Mouse (Mus musculus) hindbrain, embryonic 15.5 days (tissue): ENCODE measurements around the gene Slc5a11. TPM values are rescaled to one million over a fixed set of nuclear protein-coding genes. Genes with fewer than 3 reads are reported as not detected.

Experiments
- ATAC-seq: fragments of 200-750 bp; cut with Nextera tagmentation; 2 replicates; pipeline ENCODE4 v1.8.0; 2017; ENCODE audit warnings: low read depth, moderate number of reproducible peaks, moderate TSS enrichment; ENCODE audit not compliant: low FRiP score
- H3K27ac ChIP-seq: fragments of 300-500 bp; sonication (generic); replicated peaks from 2 replicates; pipeline ENCODE4 v1.5.1; 2015; ENCODE audit warnings: mild to moderate bottlenecking, inconsistent platforms
- H3K27me3 ChIP-seq: fragments of 300-500 bp; sonication (generic); 2 replicates; pipeline ENCODE4 v1.6.1; 2015; ENCODE audit warnings: control low read depth, inconsistent platforms
- H3K36me3 ChIP-seq: fragments of 300-500 bp; sonication (generic); 2 replicates; pipeline ENCODE4 v1.6.1; 2015; ENCODE audit warnings: control low read depth, inconsistent platforms
- H3K4me1 ChIP-seq: fragments of 300-500 bp; sonication (generic); replicated peaks from 2 replicates; pipeline ENCODE4 v1.6.1; 2015; ENCODE audit warnings: control low read depth, inconsistent platforms
- H3K4me2 ChIP-seq: fragments of 300-500 bp; sonication (generic); 2 replicates; pipeline ENCODE4 v1.6.1; 2015; ENCODE audit warnings: moderate library complexity, mild to moderate bottlenecking, inconsistent platforms
- H3K4me3 ChIP-seq: fragments of 300-500 bp; sonication (generic); 2 replicates; pipeline ENCODE4 v1.5.1; 2015; ENCODE audit warnings: mild to moderate bottlenecking, inconsistent platforms
- H3K9ac ChIP-seq: fragments of 300-500 bp; sonication (generic); 2 replicates; pipeline ENCODE4 v1.6.1; 2015; ENCODE audit warnings: inconsistent platforms
- H3K9me3 ChIP-seq: fragments of 300-500 bp; sonication (generic); 2 replicates; pipeline ENCODE4 v1.6.1; 2016; ENCODE audit warnings: control low read depth, inconsistent platforms
- WGBS: fragments of 180-500 bp; shearing (Covaris S2); methylation state at CpG from one replicate; pipeline ENCODE4 v1.1.7; 2015; 5-methylcytosine and 5-hydroxymethylcytosine counted together
- polyA plus RNA-seq: library from polyadenylated mRNA; unstranded; fragments of >200 nt; fragmentation: Nextera tagmentation; extraction: Ambion mirVana; gene quantifications from 2 replicates; pipeline ENCODE4 v1.2.1, GENCODE M21; 2015

The Slc5a11 gene
- polyA plus RNA-seq, 1 experiment from 2014 or later = 0.38 TPM

DNA sequence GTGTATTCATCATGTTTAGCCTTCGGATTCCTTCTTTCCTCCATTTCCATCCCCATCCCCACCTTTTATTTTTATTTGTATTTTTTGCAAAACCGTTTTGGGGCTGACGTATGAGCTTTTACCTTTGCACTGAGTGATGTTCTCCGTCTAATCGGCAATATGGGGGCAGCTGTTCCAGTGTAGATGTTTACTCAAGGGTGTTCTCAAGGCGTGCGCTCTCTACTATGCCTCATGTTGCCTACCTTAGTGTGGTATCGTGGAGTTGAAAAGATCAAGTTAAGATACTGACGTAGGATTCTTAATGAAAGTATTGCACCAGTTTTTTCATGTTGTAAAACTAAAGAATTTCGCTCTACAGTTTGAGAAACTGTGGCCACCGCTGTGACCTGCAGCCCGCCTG lies 21.4 kb upstream of the Slc5a11 start:
- Histone ChIP-seq H3K9ac (no peak overlapping the region), H3K9me3 (no peaks in the 10 kb centered on the region), H3K4me1 (no peaks in the 10 kb centered on the region), H3K4me3 (no peak overlapping the region), H3K36me3 (peaks cover 60% of the 10 kb centered on the region), H3K27me3 (no peaks in the 10 kb centered on the region), H3K27ac (no peak overlapping the region), H3K4me2 (no peak overlapping the region)
- WGBS = 95% methylated on average over 12 of the region's 12 CpGs
- ATAC-seq = no peak

GRCm38 (mm10) chr7:123194696-123195095 lies 19.9 kb upstream of the Slc5a11 start:
- H3K9me3 ChIP-seq = no peaks in the 10 kb centered on the region
- WGBS = 94% methylated on average over 8 of the region's 8 CpGs
- H3K4me3 ChIP-seq = no peak overlapping the region
- H3K27me3 ChIP-seq = no peaks in the 10 kb centered on the region
- ATAC-seq = no peak
- no peak overlapping the region for H3K27ac ChIP-seq
- H3K9ac ChIP-seq = no peak overlapping the region
- no peaks in the 10 kb centered on the region for H3K4me1 ChIP-seq
- H3K36me3 ChIP-seq = peaks cover 46% of the 10 kb centered on the region
- H3K4me2 ChIP-seq = no peak overlapping the region

- WGBS = 96% methylated on average over 5 of the region's 5 CpGs
- Histone ChIP-seq H3K4me2 (no peak overlapping the region), H3K36me3 (peaks cover 30% of the 10 kb centered on the region), H3K9me3 (no peaks in the 10 kb centered on the region), H3K27ac (no peak overlapping the region), H3K4me3 (no peak overlapping the region), H3K27me3 (no peaks in the 10 kb centered on the region), H3K4me1 (no peaks in the 10 kb centered on the region), H3K9ac (no peak overlapping the region)
- no peak for ATAC-seq
Observed at GRCm38 (mm10) chr7:123196432-123196831, 18.1 kb upstream of the Slc5a11 start.

DNA sequence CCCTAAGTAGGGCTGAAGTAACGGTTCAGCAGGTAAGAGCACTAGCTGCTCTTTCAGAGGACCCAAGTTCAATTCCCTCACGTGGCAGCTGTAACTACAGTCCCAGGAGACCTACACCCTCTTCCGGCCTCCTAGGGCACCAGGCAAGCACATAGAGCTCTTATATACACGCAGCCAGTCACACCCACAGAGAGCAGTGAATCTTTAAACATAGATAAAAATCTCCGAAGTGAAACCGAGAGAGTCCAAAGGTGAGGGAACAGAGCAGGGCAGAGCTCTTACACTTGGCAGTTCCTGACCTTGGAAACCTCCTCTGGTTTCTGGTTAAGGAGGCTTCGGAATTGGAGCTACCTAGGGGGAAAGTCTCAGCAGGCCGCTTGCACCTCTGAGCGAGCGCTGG lies 15.9 kb upstream of the Slc5a11 start:
- peaks cover 10% of the 10 kb centered on the region for H3K36me3 ChIP-seq
- no peaks in the 10 kb centered on the region for H3K27me3 ChIP-seq
- H3K9ac ChIP-seq = no peak overlapping the region
- H3K9me3 ChIP-seq = no peaks in the 10 kb centered on the region
- no peaks in the 10 kb centered on the region for H3K4me1 ChIP-seq
- 75% methylated on average over 10 of the region's 10 CpGs for WGBS
- no peak overlapping the region for H3K4me2 ChIP-seq
- H3K27ac ChIP-seq = no peak overlapping the region
- H3K4me3 ChIP-seq = no peak overlapping the region
- no peak for ATAC-seq

DNA sequence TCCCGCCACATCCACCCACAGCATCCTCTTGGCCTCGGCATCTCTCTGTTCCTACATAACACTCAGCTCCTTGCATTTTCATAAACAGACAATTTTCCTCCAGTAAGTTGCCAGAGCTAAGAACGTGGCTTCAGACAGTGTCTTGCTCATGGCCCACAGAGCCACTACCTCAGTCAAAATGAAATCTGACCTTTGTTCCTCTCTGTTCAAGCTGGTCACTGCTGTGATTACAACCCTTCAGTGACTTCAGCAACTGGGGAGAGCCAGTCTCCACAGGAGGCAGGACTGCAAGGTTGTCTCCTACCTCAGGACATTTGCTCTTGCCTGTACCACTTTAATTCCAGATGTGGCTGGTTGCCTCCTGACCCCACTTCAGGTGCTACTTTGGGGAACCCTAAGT lies 15.4 kb upstream of the Slc5a11 start:
- Histone ChIP-seq H3K9ac (no peak overlapping the region), H3K4me2 (no peak overlapping the region), H3K4me1 (no peaks in the 10 kb centered on the region), H3K4me3 (no peak overlapping the region), H3K27ac (no peak overlapping the region), H3K27me3 (no peaks in the 10 kb centered on the region), H3K9me3 (no peaks in the 10 kb centered on the region), H3K36me3 (peaks cover 6% of the 10 kb centered on the region)
- no peak for ATAC-seq
- WGBS = 85% methylated on average over 3 of the region's 3 CpGs

DNA sequence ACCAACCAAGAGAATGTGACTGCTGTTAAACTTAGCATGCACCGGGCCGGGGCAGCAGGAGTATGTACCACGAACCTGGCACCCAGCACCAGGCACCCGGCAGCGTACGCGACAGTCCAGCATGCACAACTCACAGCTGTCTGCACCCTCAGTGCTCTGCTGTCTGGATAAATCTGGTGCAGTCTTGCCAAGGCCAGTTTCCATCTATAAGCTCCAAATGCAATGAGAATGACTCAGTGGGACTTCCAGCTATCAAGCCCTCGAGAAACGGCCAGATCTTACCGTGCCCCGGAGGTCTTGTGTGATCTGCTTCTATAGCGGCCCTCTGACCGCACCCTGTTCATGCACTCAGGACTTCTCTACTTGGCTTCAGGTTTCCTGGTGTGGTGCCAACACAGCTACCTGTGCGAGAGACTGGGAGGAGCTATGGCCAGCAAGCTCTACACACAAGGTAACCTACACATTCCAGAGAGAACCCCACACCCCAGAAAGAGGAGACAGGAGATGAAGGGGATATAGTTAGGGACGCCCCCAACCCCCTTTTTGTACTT lies 14.8 kb upstream of the Slc5a11 start:
- 93% methylated on average over 15 of the region's 15 CpGs for WGBS
- Histone ChIP-seq H3K9ac (no peak overlapping the region), H3K4me3 (no peak overlapping the region), H3K9me3 (no peaks in the 10 kb centered on the region), H3K4me1 (no peaks in the 10 kb centered on the region), H3K36me3 (peaks cover 2% of the 10 kb centered on the region; the same call in 1 of the 2 replicates), H3K27me3 (no peaks in the 10 kb centered on the region), H3K27ac (no peak overlapping the region), H3K4me2 (no peak overlapping the region)
- no peak for ATAC-seq

- no peak overlapping the region for H3K9ac ChIP-seq
- H3K27me3 ChIP-seq = no peaks in the 10 kb centered on the region
- H3K4me2 ChIP-seq = no peak overlapping the region
- no peak for ATAC-seq
- H3K9me3 ChIP-seq = no peaks in the 10 kb centered on the region
- H3K4me1 ChIP-seq = no peaks in the 10 kb centered on the region
- WGBS = 83% methylated on average over 9 of the region's 9 CpGs
- no peak overlapping the region for H3K4me3 ChIP-seq
- no peaks in the 10 kb centered on the region; the same call in 1 of the 2 replicates for H3K36me3 ChIP-seq
- H3K27ac ChIP-seq = no peak overlapping the region
Observed at GRCm38 (mm10) chr7:123200722-123201121, 13.9 kb upstream of the Slc5a11 start.

DNA sequence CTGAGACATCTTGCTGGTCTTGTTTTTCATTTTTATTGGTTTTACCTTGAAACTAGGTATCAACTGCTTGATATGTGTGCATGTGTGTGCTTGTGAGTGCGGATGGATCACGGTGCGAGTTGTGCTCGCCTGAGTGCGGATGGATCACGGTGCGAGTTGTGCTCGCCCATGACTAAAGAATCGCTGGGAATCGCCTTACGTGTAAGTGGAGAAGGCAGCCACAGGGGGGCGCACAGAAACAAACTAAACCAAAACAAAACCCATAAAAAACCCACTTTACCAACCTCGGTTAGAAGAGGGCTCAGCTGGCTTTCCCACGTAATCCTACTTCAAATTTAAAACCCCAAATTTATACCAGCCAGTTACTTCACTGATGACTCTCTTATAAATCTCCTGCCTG lies 9.3 kb upstream of the Slc5a11 start:
- no peaks in the 10 kb centered on the region for H3K36me3 ChIP-seq
- no peak overlapping the region for H3K4me3 ChIP-seq
- no peaks in the 10 kb centered on the region for H3K9me3 ChIP-seq
- no peaks in the 10 kb centered on the region for H3K4me1 ChIP-seq
- no peaks in the 10 kb centered on the region for H3K27me3 ChIP-seq
- no peak overlapping the region for H3K9ac ChIP-seq
- 34% methylated on average over 14 of the region's 14 CpGs for WGBS
- no peak for ATAC-seq
- no peak overlapping the region for H3K4me2 ChIP-seq
- H3K27ac ChIP-seq = no peak overlapping the region

GRCm38 (mm10) chr7:123207561-123207960 lies 7.0 kb upstream of the Slc5a11 start:
- Histone ChIP-seq H3K9me3 (no peaks in the 10 kb centered on the region), H3K36me3 (no peaks in the 10 kb centered on the region), H3K4me1 (no peaks in the 10 kb centered on the region), H3K4me3 (no peak overlapping the region), H3K27ac (no peak overlapping the region), H3K4me2 (no peak overlapping the region), H3K9ac (no peak overlapping the region), H3K27me3 (no peaks in the 10 kb centered on the region)
- WGBS = 85% methylated on average over 6 of the region's 6 CpGs
- ATAC-seq = no peak

DNA sequence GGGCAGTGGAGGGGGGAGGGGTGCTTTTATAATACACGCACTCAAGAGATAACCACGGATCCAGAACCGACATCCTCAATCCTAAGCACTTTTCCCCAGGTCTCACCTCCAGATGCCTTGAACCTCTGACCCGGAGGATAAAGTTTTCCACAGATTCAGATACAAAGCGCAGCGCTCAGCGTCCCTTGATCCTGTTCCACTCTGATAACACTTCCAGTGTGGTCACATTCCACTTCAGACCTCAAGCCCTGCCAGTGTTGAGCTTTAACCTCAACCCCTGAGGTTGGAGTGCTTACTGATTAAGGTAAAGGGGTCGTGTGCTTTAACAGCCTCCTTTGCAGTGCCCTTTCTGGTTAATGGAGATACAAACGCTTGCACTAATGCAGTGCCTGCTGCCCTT lies 4.7 kb upstream of the Slc5a11 start:
- Histone ChIP-seq H3K36me3 (no peaks in the 10 kb centered on the region), H3K9ac (no peak overlapping the region), H3K4me3 (no peak overlapping the region), H3K4me1 (peaks cover 8% of the 10 kb centered on the region), H3K27ac (no peak overlapping the region), H3K9me3 (no peaks in the 10 kb centered on the region), H3K4me2 (no peak overlapping the region), H3K27me3 (no peaks in the 10 kb centered on the region)
- no peak for ATAC-seq
- 77% methylated on average over 9 of the region's 9 CpGs for WGBS

GRCm38 (mm10) chr7:123211461-123211860 lies 3.1 kb upstream of the Slc5a11 start:
- Histone ChIP-seq H3K9ac (no peak overlapping the region), H3K4me2 (no peak overlapping the region), H3K27me3 (no peaks in the 10 kb centered on the region), H3K4me1 (peaks cover 8% of the 10 kb centered on the region), H3K27ac (no peak overlapping the region), H3K9me3 (no peaks in the 10 kb centered on the region), H3K4me3 (no peak overlapping the region), H3K36me3 (no peaks in the 10 kb centered on the region)
- WGBS = 52% methylated on average over 5 of the region's 5 CpGs
- ATAC-seq = no peak

- no peak for ATAC-seq
- 83% methylated on average over 5 of the region's 5 CpGs for WGBS
- no peak overlapping the region for H3K9ac ChIP-seq
- no peak overlapping the region for H3K4me2 ChIP-seq
- H3K4me1 ChIP-seq = peaks cover 8% of the 10 kb centered on the region
- no peaks in the 10 kb centered on the region for H3K9me3 ChIP-seq
- H3K27me3 ChIP-seq = no peaks in the 10 kb centered on the region
- no peak overlapping the region for H3K4me3 ChIP-seq
- no peak overlapping the region for H3K27ac ChIP-seq
- H3K36me3 ChIP-seq = no peaks in the 10 kb centered on the region
Observed at GRCm38 (mm10) chr7:123212316-123212715, 2.3 kb upstream of the Slc5a11 start.

DNA sequence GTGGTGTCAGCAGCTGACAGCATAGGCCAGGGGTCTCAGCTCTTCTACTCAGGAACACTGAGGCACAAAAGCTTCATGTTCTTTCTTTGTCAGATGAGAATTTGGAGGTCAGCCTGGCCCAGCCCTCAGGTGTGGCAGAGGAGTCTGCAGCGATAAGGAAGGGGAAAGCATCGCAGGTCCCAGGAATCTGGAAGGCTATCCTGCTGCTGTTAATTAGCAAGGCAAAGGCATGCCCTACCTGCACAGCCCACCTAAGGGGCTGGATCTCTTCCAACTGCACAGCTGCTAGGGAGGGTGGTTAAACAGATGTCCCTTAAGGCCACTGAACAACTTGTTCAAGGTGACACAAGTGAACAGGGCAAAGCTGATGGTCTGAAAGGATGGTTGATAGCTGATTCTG lies 558 bp downstream of the Slc5a11 start:
- no peaks in the 10 kb centered on the region for H3K27me3 ChIP-seq
- no peak overlapping the region for H3K4me3 ChIP-seq
- ATAC-seq = no peak
- no peak overlapping the region for H3K27ac ChIP-seq
- 77% methylated on average over 2 of the region's 2 CpGs for WGBS
- no peaks in the 10 kb centered on the region for H3K9me3 ChIP-seq
- H3K4me1 ChIP-seq = peaks cover 12% of the 10 kb centered on the region
- no peaks in the 10 kb centered on the region for H3K36me3 ChIP-seq
- H3K9ac ChIP-seq = no peak overlapping the region
- H3K4me2 ChIP-seq = no peak overlapping the region
